Mouse (Mus musculus): ENCODE measurements around the gene Pde8b. TPM values are rescaled to one million over a fixed set of nuclear protein-coding genes. Genes with fewer than 3 reads are reported as not detected.
A peak's percentile ranks its signal among the peaks of the same experiment; 100 is the strongest.
"Not testable (repeated sequence)": the region's sequence is repeated elsewhere in the genome, so short reads cannot be mapped to it uniquely, and the experiment has no call there.

Gene Pde8b
- polyA plus RNA-seq, 1 experiment from 2014 or later: 4.1 TPM

- Histone ChIP-seq H3K4me3 (replicated peaks) (no peak overlapping the region), H3K36me3 (no peaks in the 10 kb centered on the region), H3K27me3 (no peaks in the 10 kb centered on the region), H3K4me2 (replicated peaks) (no peak overlapping the region), H3K27ac (no peak overlapping the region), H3K9me3 (no peaks in the 10 kb centered on the region), H3K4me1 (replicated peaks) (no peaks in the 10 kb centered on the region), H3K9ac (replicated peaks) (no peak overlapping the region)
- WGBS: 90% methylated on average over 2 of the region's 2 CpGs
- no peak for ATAC-seq
Observed at GRCm38 (mm10) chr13:95243026-95243425, 7.1 kb downstream of the Pde8b start.

- ATAC-seq: no peak
Observed at GRCm38 (mm10) chr13:95237488-95237887, 12.6 kb downstream of the Pde8b start.

GRCm38 (mm10) chr13:95235261-95235660, 14.9 kb downstream of the Pde8b start:
- H3K36me3 ChIP-seq: no peaks in the 10 kb centered on the region
- no peak overlapping the region for H3K27ac ChIP-seq
- no peak overlapping the region for H3K4me2 ChIP-seq (replicated peaks)
- H3K4me1 ChIP-seq (replicated peaks): no peaks in the 10 kb centered on the region
- H3K9me3 ChIP-seq: no peaks in the 10 kb centered on the region
- no peak overlapping the region for H3K9ac ChIP-seq (replicated peaks)
- H3K4me3 ChIP-seq (replicated peaks): no peak overlapping the region
- ATAC-seq: no peak
- WGBS: 82% methylated on average over 8 of the region's 8 CpGs
- no peaks in the 10 kb centered on the region for H3K27me3 ChIP-seq

More at GRCm38 (mm10) chr13:95237488-95237887, 12.6 kb downstream of the Pde8b start:
- H3K9me3 ChIP-seq: no peaks in the 10 kb centered on the region
- no peak overlapping the region for H3K27ac ChIP-seq
- H3K4me1 ChIP-seq (replicated peaks): no peaks in the 10 kb centered on the region
- no peaks in the 10 kb centered on the region for H3K27me3 ChIP-seq
- 77% methylated on average over 2 of the region's 2 CpGs for WGBS
- H3K36me3 ChIP-seq: no peaks in the 10 kb centered on the region
- H3K4me2 ChIP-seq (replicated peaks): no peak overlapping the region
- H3K4me3 ChIP-seq (replicated peaks): no peak overlapping the region
- no peak overlapping the region for H3K9ac ChIP-seq (replicated peaks)

GRCm38 (mm10) chr13:95231366-95232138, 18.6 kb downstream of the Pde8b start:
- no peaks in the 10 kb centered on the region for H3K9me3 ChIP-seq
- ATAC-seq: no peak
- 86% methylated on average over 8 of the region's 8 CpGs for WGBS
- H3K4me3 ChIP-seq (replicated peaks): no peak overlapping the region
- no peak overlapping the region for H3K27ac ChIP-seq
- no peaks in the 10 kb centered on the region for H3K27me3 ChIP-seq
- no peaks in the 10 kb centered on the region for H3K4me1 ChIP-seq (replicated peaks)
- H3K4me2 ChIP-seq (replicated peaks): no peak overlapping the region
- no peaks in the 10 kb centered on the region for H3K36me3 ChIP-seq
- no peak overlapping the region for H3K9ac ChIP-seq (replicated peaks)

GRCm38 (mm10) chr13:95230326-95230725, 19.8 kb downstream of the Pde8b start:
- 75% methylated on average over 1 of the region's 1 CpGs for WGBS
- no peaks in the 10 kb centered on the region for H3K4me1 ChIP-seq (replicated peaks)
- H3K36me3 ChIP-seq: no peaks in the 10 kb centered on the region
- no peak overlapping the region for H3K27ac ChIP-seq
- ATAC-seq: no peak
- H3K4me2 ChIP-seq (replicated peaks): no peak overlapping the region
- H3K9me3 ChIP-seq: no peaks in the 10 kb centered on the region
- H3K9ac ChIP-seq (replicated peaks): no peak overlapping the region
- no peaks in the 10 kb centered on the region for H3K27me3 ChIP-seq
- no peak overlapping the region for H3K4me3 ChIP-seq (replicated peaks)

GRCm38 (mm10) chr13:95224491-95224890, 25.6 kb downstream of the Pde8b start:
- H3K27me3 ChIP-seq: peaks cover 32% of the 10 kb centered on the region; the same call in 1 of the 2 replicates
- H3K4me3 ChIP-seq (replicated peaks): no peak overlapping the region
- H3K4me2 ChIP-seq (replicated peaks): no peak overlapping the region
- WGBS: 87% methylated on average over 2 of the region's 2 CpGs
- no peaks in the 10 kb centered on the region for H3K36me3 ChIP-seq
- no peak overlapping the region for H3K27ac ChIP-seq
- H3K9me3 ChIP-seq: no peaks in the 10 kb centered on the region
- no peak overlapping the region for H3K9ac ChIP-seq (replicated peaks)
- 0 out of 2 replicates have a peak, but pooled peaks cover 11% of the 10 kb centered on the region for H3K4me1 ChIP-seq (replicated peaks)
- no peak for ATAC-seq

GRCm38 (mm10) chr13:95223427-95223772, 26.7 kb downstream of the Pde8b start:
- Histone ChIP-seq H3K36me3 (no peaks in the 10 kb centered on the region), H3K4me3 (replicated peaks) (peak overlapping the region; percentile 78), H3K9ac (replicated peaks) (no peak overlapping the region), H3K4me2 (replicated peaks) (peak overlapping the region; percentile 98), H3K27me3 (peaks cover 33% of the 10 kb centered on the region; the same call in 1 of the 2 replicates), H3K9me3 (no peaks in the 10 kb centered on the region), H3K27ac (no peak overlapping the region), H3K4me1 (replicated peaks) (0 out of 2 replicates have a peak, but pooled peaks cover 11% of the 10 kb centered on the region)
- WGBS: 63% methylated on average over 2 of the region's 2 CpGs
- ATAC-seq: peak; percentile 15; the same call in 1 of the 2 replicates

GRCm38 (mm10) chr13:95222569-95223426, 27.3 kb downstream of the Pde8b start:
- H3K27ac ChIP-seq: no peak overlapping the region
- ATAC-seq: peak; percentile 75
- WGBS: under 1% methylated on average over 87 of the region's 96 CpGs

GRCm38 (mm10) chr13:95221882-95222568, 28.1 kb downstream of the Pde8b start:
- peak; percentile 69 for ATAC-seq
- 0 out of 2 replicates have a peak, but pooled peaks cover 11% of the 10 kb centered on the region for H3K4me1 ChIP-seq (replicated peaks)
- peak overlapping the region; percentile 78 for H3K4me3 ChIP-seq (replicated peaks)
- no peaks in the 10 kb centered on the region for H3K36me3 ChIP-seq
- peaks cover 33% of the 10 kb centered on the region; the same call in 1 of the 2 replicates for H3K27me3 ChIP-seq
- no peak overlapping the region for H3K27ac ChIP-seq
- H3K9ac ChIP-seq (replicated peaks): peak overlapping the region; percentile 72
- no peaks in the 10 kb centered on the region for H3K9me3 ChIP-seq
- WGBS: 2% methylated on average over 24 of the region's 24 CpGs
- H3K4me2 ChIP-seq (replicated peaks): peak overlapping the region; percentile 98

More at GRCm38 (mm10) chr13:95222569-95223426, 27.3 kb downstream of the Pde8b start:
- no peaks in the 10 kb centered on the region for H3K36me3 ChIP-seq
- no peaks in the 10 kb centered on the region for H3K9me3 ChIP-seq
- peaks cover 33% of the 10 kb centered on the region; the same call in 1 of the 2 replicates for H3K27me3 ChIP-seq
- peak overlapping the region; percentile 72 for H3K9ac ChIP-seq (replicated peaks)
- H3K4me2 ChIP-seq (replicated peaks): peak overlapping the region; percentile 98
- H3K4me3 ChIP-seq (replicated peaks): peak overlapping the region; percentile 78
- H3K4me1 ChIP-seq (replicated peaks): 0 out of 2 replicates have a peak, but pooled peaks cover 11% of the 10 kb centered on the region

- H3K36me3 ChIP-seq: not testable (repeated sequence)
Observed at GRCm38 (mm10) chr13:95215661-95216170, 34.4 kb downstream of the Pde8b start.

GRCm38 (mm10) chr13:95212320-95212719, 37.8 kb downstream of the Pde8b start:
- Histone ChIP-seq H3K4me3 (replicated peaks) (no peak overlapping the region), H3K9me3 (no peaks in the 10 kb centered on the region), H3K9ac (replicated peaks) (no peak overlapping the region), H3K4me2 (replicated peaks) (no peak overlapping the region), H3K27me3 (no peaks in the 10 kb centered on the region), H3K36me3 (no peaks in the 10 kb centered on the region), H3K27ac (no peak overlapping the region), H3K4me1 (replicated peaks) (no peaks in the 10 kb centered on the region)
- 74% methylated on average over 5 of the region's 5 CpGs for WGBS
- ATAC-seq: no peak

More at GRCm38 (mm10) chr13:95215661-95216170, 34.4 kb downstream of the Pde8b start:
- not testable (repeated sequence) for H3K27me3 ChIP-seq; H3K4me1 ChIP-seq (replicated peaks); H3K9me3 ChIP-seq; H3K4me3 ChIP-seq (replicated peaks); H3K4me2 ChIP-seq (replicated peaks); H3K9ac ChIP-seq (replicated peaks); H3K27ac ChIP-seq; ATAC-seq
- 27% methylated on average over 1 of the region's 1 CpGs for WGBS

All from midbrain, embryonic 13.5 days (tissue).